Mouse (Mus musculus) T-cell, adult 2 months (primary cell): Measurements from ENCODE around the gene Zfand4.
"Not testable (repeated sequence)": the region's sequence is repeated elsewhere in the genome, so short reads cannot be mapped to it uniquely, and the experiment has no call there.

Source experiments
- DNase-seq: peaks from one replicate; pipeline ENCODE4 v3.0.0; 2022; ENCODE audit warnings: low spot score

The Zfand4 gene

GRCm38 (mm10) chr6:116264018-116264651 lies at the start of gene Zfand4:
Zfand4 (plus strand) TSS chr6:116264222.
- peak; percentile 83 for DNase-seq

GRCm38 (mm10) chr6:116227767-116228166 lies 36.3 kb upstream of the Zfand4 start:
- no peak for DNase-seq

GRCm38 (mm10) chr6:116228785-116229525 lies 35.1 kb upstream of the Zfand4 start:
- DNase-seq: peak; percentile 47

- not testable (repeated sequence) for DNase-seq
Observed at GRCm38 (mm10) chr6:116234821-116235220, 29.2 kb upstream of the Zfand4 start.

GRCm38 (mm10) chr6:116235336-116235735 lies 28.7 kb upstream of the Zfand4 start:
- DNase-seq: no peak

- no peak for DNase-seq
Observed at GRCm38 (mm10) chr6:116238083-116238482, 25.9 kb upstream of the Zfand4 start.

GRCm38 (mm10) chr6:116240371-116240770 lies 23.7 kb upstream of the Zfand4 start:
- DNase-seq: no peak

- DNase-seq: no peak
Observed at GRCm38 (mm10) chr6:116259649-116260048, 4.4 kb upstream of the Zfand4 start.

- no peak for DNase-seq
Observed at GRCm38 (mm10) chr6:116260481-116260880, 3.5 kb upstream of the Zfand4 start.

- no peak for DNase-seq
Observed at GRCm38 (mm10) chr6:116262824-116263223, 1.2 kb upstream of the Zfand4 start.

GRCm38 (mm10) chr6:116264836-116265235 lies 814 bp downstream of the Zfand4 start:
- no peak for DNase-seq

- no peak for DNase-seq
Observed at GRCm38 (mm10) chr6:116265603-116266002, 1.6 kb downstream of the Zfand4 start.

GRCm38 (mm10) chr6:116266273-116267109 lies 2.5 kb downstream of the Zfand4 start:
- no peak for DNase-seq

GRCm38 (mm10) chr6:116267110-116267423 lies 3.0 kb downstream of the Zfand4 start:
- DNase-seq: no peak

GRCm38 (mm10) chr6:116275695-116276094 lies 11.7 kb downstream of the Zfand4 start:
- DNase-seq: no peak

- no peak for DNase-seq
Observed at GRCm38 (mm10) chr6:116278679-116279317, 14.8 kb downstream of the Zfand4 start.

- no peak for DNase-seq
Observed at GRCm38 (mm10) chr6:116281014-116281413, 17.0 kb downstream of the Zfand4 start.

GRCm38 (mm10) chr6:116282546-116282945 lies 18.5 kb downstream of the Zfand4 start:
- peak; percentile 46 for DNase-seq

- DNase-seq: no peak
Observed at GRCm38 (mm10) chr6:116283280-116283679, 19.3 kb downstream of the Zfand4 start.

- no peak for DNase-seq
Observed at GRCm38 (mm10) chr6:116286321-116286720, 22.3 kb downstream of the Zfand4 start.

- DNase-seq: no peak
Observed at GRCm38 (mm10) chr6:116286870-116287575, 23.0 kb downstream of the Zfand4 start.

GRCm38 (mm10) chr6:116311411-116311810 lies 47.4 kb downstream of the Zfand4 start:
- DNase-seq: no peak
